Mouse (Mus musculus): ENCODE data around the gene Hoxa11. TPM values are rescaled to one million over a fixed set of nuclear protein-coding genes. Genes with fewer than 3 reads are reported as not detected.

The Hoxa11 gene
- polyA plus RNA-seq, 1 experiment = not detected

- H3K27me3 ChIP-seq (ENCODE audit: control insufficient read depth, insufficient read depth, low read length) = peaks cover 1% of the 10 kb centered on the region; the same call in 1 of the 2 replicates
- WGBS = 90% methylated on average over 1 of the region's 1 CpGs
These were observed 44.3 kb downstream of the Hoxa11 start for GRCm38 (mm10) chr6:52201269-52201668.

GRCm38 (mm10) chr6:52200751-52201250 lies 44.8 kb downstream of the Hoxa11 start:
- no peak for TF ChIP-seq CTCF (IDR thresholded peaks at IDR 0.05; ENCODE audit: extremely low read depth, insufficient read depth, insufficient read length, insufficient replicate concordance)
- TF ChIP-seq POLR2A (IDR thresholded peaks at IDR 0.05; ENCODE audit: low read depth, low read length) = no peak
- 0 out of 2 replicates have a peak, but pooled peaks cover 2% of the 10 kb centered on the region for H3K4me1 ChIP-seq (ENCODE audit: control insufficient read depth, insufficient read depth, insufficient read length)
- peaks cover 1% of the 10 kb centered on the region; the same call in 1 of the 2 replicates for H3K27me3 ChIP-seq (ENCODE audit: control insufficient read depth, insufficient read depth, low read length)
- no peak overlapping the region for H3K27ac ChIP-seq (ENCODE audit: insufficient read depth, low read length)
- no peaks in the 10 kb centered on the region for H3K36me3 ChIP-seq (ENCODE audit: control insufficient read depth, insufficient read depth, low read length)
- H3K4me3 ChIP-seq (ENCODE audit: extremely low read depth, insufficient read depth, insufficient read length) = no peak overlapping the region
- WGBS = 92% methylated on average over 10 of the region's 10 CpGs
- no peak for DNase-seq (ENCODE audit: low read depth in 1 of 2, low spot score in 2 of 2)

More at GRCm38 (mm10) chr6:52201269-52201668, 44.3 kb downstream of the Hoxa11 start:
- Histone ChIP-seq H3K4me1 (ENCODE audit: control insufficient read depth, insufficient read depth, insufficient read length) (0 out of 2 replicates have a peak, but pooled peaks cover 2% of the 10 kb centered on the region), H3K4me3 (ENCODE audit: extremely low read depth, insufficient read depth, insufficient read length) (no peak overlapping the region), H3K27ac (ENCODE audit: insufficient read depth, low read length) (no peak overlapping the region), H3K36me3 (ENCODE audit: control insufficient read depth, insufficient read depth, low read length) (no peaks in the 10 kb centered on the region)
- no peak for DNase-seq (ENCODE audit: low read depth in 1 of 2, low spot score in 2 of 2)
- TF ChIP-seq POLR2A (IDR thresholded peaks at IDR 0.05; ENCODE audit: low read depth, low read length) (no peak), CTCF (IDR thresholded peaks at IDR 0.05; ENCODE audit: extremely low read depth, insufficient read depth, insufficient read length, insufficient replicate concordance) (no peak)

GRCm38 (mm10) chr6:52200073-52200750 lies 45.4 kb downstream of the Hoxa11 start:
- Histone ChIP-seq H3K36me3 (ENCODE audit: control insufficient read depth, insufficient read depth, low read length) (no peaks in the 10 kb centered on the region), H3K27me3 (ENCODE audit: control insufficient read depth, insufficient read depth, low read length) (peaks cover 1% of the 10 kb centered on the region; the same call in 1 of the 2 replicates), H3K4me3 (ENCODE audit: extremely low read depth, insufficient read depth, insufficient read length) (no peak overlapping the region), H3K27ac (ENCODE audit: insufficient read depth, low read length) (0 out of 2 replicates have a peak overlapping the region, but pooled peaks have one; percentile 16), H3K4me1 (ENCODE audit: control insufficient read depth, insufficient read depth, insufficient read length) (0 out of 2 replicates have a peak, but pooled peaks cover 2% of the 10 kb centered on the region)
- DNase-seq (ENCODE audit: low read depth in 1 of 2, low spot score in 2 of 2) = no peak
- TF ChIP-seq POLR2A (IDR thresholded peaks at IDR 0.05; ENCODE audit: low read depth, low read length) (no peak), CTCF (IDR thresholded peaks at IDR 0.05; ENCODE audit: extremely low read depth, insufficient read depth, insufficient read length, insufficient replicate concordance) (no peak)
- WGBS = 87% methylated on average over 30 of the region's 30 CpGs

- H3K27ac ChIP-seq (ENCODE audit: insufficient read depth, low read length) = no peak overlapping the region
- peaks cover under 1% of the 10 kb centered on the region for H3K4me1 ChIP-seq (ENCODE audit: control insufficient read depth, insufficient read depth, insufficient read length)
- no peak overlapping the region for H3K4me3 ChIP-seq (ENCODE audit: extremely low read depth, insufficient read depth, insufficient read length)
- no peaks in the 10 kb centered on the region for H3K36me3 ChIP-seq (ENCODE audit: control insufficient read depth, insufficient read depth, low read length)
- no peaks in the 10 kb centered on the region; the same call in 1 of the 2 replicates for H3K27me3 ChIP-seq (ENCODE audit: control insufficient read depth, insufficient read depth, low read length)
- WGBS = 81% methylated on average over 10 of the region's 10 CpGs
- DNase-seq (ENCODE audit: low read depth in 1 of 2, low spot score in 2 of 2) = no peak
- TF ChIP-seq CTCF (IDR thresholded peaks at IDR 0.05; ENCODE audit: extremely low read depth, insufficient read depth, insufficient read length, insufficient replicate concordance) (no peak), POLR2A (IDR thresholded peaks at IDR 0.05; ENCODE audit: low read depth, low read length) (no peak)
These were observed 48.3 kb downstream of the Hoxa11 start for GRCm38 (mm10) chr6:52197271-52197670.

GRCm38 (mm10) chr6:52196811-52197210 lies 48.8 kb downstream of the Hoxa11 start:
- no peaks in the 10 kb centered on the region; the same call in 1 of the 2 replicates for H3K27me3 ChIP-seq (ENCODE audit: control insufficient read depth, insufficient read depth, low read length)
- no peak for TF ChIP-seq POLR2A (IDR thresholded peaks at IDR 0.05; ENCODE audit: low read depth, low read length)
- no peak overlapping the region for H3K4me3 ChIP-seq (ENCODE audit: extremely low read depth, insufficient read depth, insufficient read length)
- H3K4me1 ChIP-seq (ENCODE audit: control insufficient read depth, insufficient read depth, insufficient read length) = peaks cover 3% of the 10 kb centered on the region
- DNase-seq (ENCODE audit: low read depth in 1 of 2, low spot score in 2 of 2) = no peak
- 0 out of 2 replicates have a peak overlapping the region, but pooled peaks have one; percentile 15 for H3K27ac ChIP-seq (ENCODE audit: insufficient read depth, low read length)
- no peaks in the 10 kb centered on the region for H3K36me3 ChIP-seq (ENCODE audit: control insufficient read depth, insufficient read depth, low read length)
- WGBS = 86% methylated on average over 9 of the region's 9 CpGs

GRCm38 (mm10) chr6:52194690-52195089 lies 50.9 kb downstream of the Hoxa11 start:
- Histone ChIP-seq H3K27me3 (ENCODE audit: control insufficient read depth, insufficient read depth, low read length) (peaks cover 7% of the 10 kb centered on the region), H3K27ac (ENCODE audit: insufficient read depth, low read length) (no peak overlapping the region), H3K36me3 (ENCODE audit: control insufficient read depth, insufficient read depth, low read length) (no peaks in the 10 kb centered on the region), H3K4me1 (ENCODE audit: control insufficient read depth, insufficient read depth, insufficient read length) (peaks cover 3% of the 10 kb centered on the region), H3K4me3 (ENCODE audit: extremely low read depth, insufficient read depth, insufficient read length) (no peak overlapping the region)
- no peak for TF ChIP-seq POLR2A (IDR thresholded peaks at IDR 0.05; ENCODE audit: low read depth, low read length)
- no peak for TF ChIP-seq CTCF (IDR thresholded peaks at IDR 0.05; ENCODE audit: extremely low read depth, insufficient read depth, insufficient read length, insufficient replicate concordance)
- DNase-seq (ENCODE audit: low read depth in 1 of 2, low spot score in 2 of 2) = no peak
- 90% methylated on average over 10 of the region's 10 CpGs for WGBS

Other genes starting within 250 kb of the Hoxa11 start
- gene Skap2, start 233.3 kb downstream of the Hoxa11 start, polyA plus RNA-seq (2012; rRNA removed) = 6.0 and 9.1 TPM in 2 replicates
- gene Hoxa1, start 87.5 kb downstream of the Hoxa11 start, polyA plus RNA-seq (2012; rRNA removed) = 0.12 and 0.21 TPM in 2 replicates
- 0.27 and 0.65 TPM in 2 replicates for gene Hoxa2, start 81.0 kb downstream of the Hoxa11 start, polyA plus RNA-seq (2012; rRNA removed)
- gene 5730596B20Rik, start 68.3 kb downstream of the Hoxa11 start, polyA plus RNA-seq (2012; rRNA removed) = not detected in 2 replicates
- 0.68 and 0.79 TPM in 2 replicates for gene Hoxa4, start 54.1 kb downstream of the Hoxa11 start, polyA plus RNA-seq (2012; rRNA removed)
- 1.3 and 1.8 TPM in 2 replicates for gene Hoxa5, start 41.2 kb downstream of the Hoxa11 start, polyA plus RNA-seq (2012; rRNA removed)
- 0.46 TPM in 1 of 2 replicates, not detected in the other for gene Hoxa6, start 37.1 kb downstream of the Hoxa11 start, polyA plus RNA-seq (2012; rRNA removed)
- 1.4 and 1.5 TPM in 2 replicates for gene Hoxa3, start 32.5 kb downstream of the Hoxa11 start, polyA plus RNA-seq (2012; rRNA removed)
- gene Gm28308, start 32.5 kb downstream of the Hoxa11 start, polyA plus RNA-seq (2012; rRNA removed) = not detected in 2 replicates
- 0.56 and 0.79 TPM in 2 replicates for gene Hoxa7, start 24.0 kb downstream of the Hoxa11 start, polyA plus RNA-seq (2012; rRNA removed)
- gene Hoxa9, start 14.7 kb downstream of the Hoxa11 start, polyA plus RNA-seq (2012; rRNA removed) = 0.18 and 0.31 TPM in 2 replicates
- not detected in 2 replicates for gene Hoxa10, start 5.0 kb downstream of the Hoxa11 start, polyA plus RNA-seq (2012; rRNA removed)
- not detected in 2 replicates for gene Hoxa13, start 15.1 kb upstream of the Hoxa11 start, polyA plus RNA-seq (2012; rRNA removed)
- not detected in 2 replicates for gene Evx1, start 67.7 kb upstream of the Hoxa11 start, polyA plus RNA-seq (2012; rRNA removed)